Mouse (Mus musculus) C2C12 (cell line): ENCODE results near the gene Csnk2b. TPM values are rescaled to one million over a fixed set of nuclear protein-coding genes. Genes with fewer than 3 reads are reported as not detected.

ENCODE experiments used
- H3K27me3 ChIP-seq: one replicate; pipeline ENCODE4 v1.6.1; 2011; ENCODE audit not compliant: control insufficient read depth, insufficient read depth, insufficient read length
- H3K36me3 ChIP-seq: one replicate; pipeline ENCODE4 v1.6.1; 2011; ENCODE audit not compliant: control insufficient read depth, insufficient read depth
- H3K4me3 ChIP-seq: one replicate; pipeline ENCODE4 v1.5.1; 2011; ENCODE audit warnings: mild to moderate bottlenecking, control low read depth; ENCODE audit not compliant: poor library complexity, insufficient read depth, severe bottlenecking
- H3K79me2 ChIP-seq: one replicate; pipeline ENCODE4 v1.6.1; 2011; ENCODE audit not compliant: control insufficient read depth, insufficient read depth
- H3K79me3 ChIP-seq: one replicate; pipeline ENCODE4 v1.6.1; 2011; ENCODE audit warnings: low read depth, control low read depth
- H3ac ChIP-seq: one replicate; pipeline ENCODE3; 2011; ENCODE audit warnings: low read depth; ENCODE audit not compliant: control insufficient read depth, insufficient read length
- CEBPB ChIP-seq: IDR thresholded peaks from one replicate; pipeline ENCODE4 v1.6.1; 2011; ENCODE audit warnings: low read depth, mild to moderate bottlenecking, control low read depth, moderate library complexity
- CTCF ChIP-seq: IDR thresholded peaks from one replicate; pipeline ENCODE4 v1.5.1; 2011; ENCODE audit not compliant: control insufficient read depth, insufficient read depth, insufficient read length
- FOSL1 ChIP-seq: IDR thresholded peaks from one replicate; pipeline ENCODE4 v1.8.0; 2011; ENCODE audit warnings: mild to moderate bottlenecking, low read length; ENCODE audit not compliant: poor library complexity, insufficient read depth, severe bottlenecking
- MAX ChIP-seq: IDR thresholded peaks from one replicate; pipeline ENCODE4 v1.6.1; 2011; ENCODE audit warnings: mild to moderate bottlenecking, control low read depth
- MYOD1 ChIP-seq: IDR thresholded peaks from one replicate; pipeline ENCODE4 v1.6.1; 2011; ENCODE audit warnings: low read depth; ENCODE audit not compliant: control insufficient read depth, insufficient read length
- MYOG ChIP-seq: IDR thresholded peaks from one replicate; pipeline ENCODE4 v1.6.1; 2011; ENCODE audit not compliant: control insufficient read depth, insufficient read length; ENCODE audit errors: extremely low read depth
- USF1 ChIP-seq: IDR thresholded peaks from one replicate; pipeline ENCODE4 v1.6.1; 2011; ENCODE audit warnings: low read depth, mild to moderate bottlenecking, control low read depth, moderate library complexity
- polyA plus RNA-seq: library from polyadenylated mRNA; unstranded; fragments of >200 nt; fragmentation: generic; extraction: Trizol; gene quantifications from one replicate; pipeline ENCODE4 v1.2.1, GENCODE M21; 2012; ENCODE audit warnings: missing spikeins

The Csnk2b gene
- polyA plus RNA-seq, 1 experiment, result 300 TPM

DNA sequence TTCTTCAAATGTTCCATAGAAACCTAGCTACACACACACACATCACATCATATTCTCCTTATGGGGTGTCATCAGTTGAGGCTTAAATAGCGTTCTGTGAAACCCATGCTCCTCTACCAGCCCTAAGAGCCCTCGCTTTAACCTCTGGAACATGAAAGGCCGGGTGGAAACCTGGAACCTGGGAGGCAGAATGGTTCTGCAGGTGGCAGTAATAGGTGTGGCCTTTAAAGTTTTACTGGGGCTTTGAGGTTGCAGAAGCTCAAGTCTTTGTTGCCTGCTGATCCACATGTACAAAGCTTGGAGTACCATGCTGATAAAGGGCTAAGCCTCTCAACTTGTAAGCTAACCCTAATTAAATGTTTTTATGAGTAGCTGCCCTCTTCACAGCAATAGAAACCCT lies 25.5 kb upstream of the Csnk2b start:
- no peak overlapping the region for H3ac ChIP-seq
- H3K79me3 ChIP-seq, result peaks cover 2% of the 10 kb centered on the region
- peaks cover 94% of the 10 kb centered on the region for H3K36me3 ChIP-seq
- no peak for TF ChIP-seq CTCF
- no peak for TF ChIP-seq MYOD1
- no peak overlapping the region for H3K4me3 ChIP-seq
- H3K27me3 ChIP-seq, result no peaks in the 10 kb centered on the region
- H3K79me2 ChIP-seq, result peaks cover 5% of the 10 kb centered on the region

DNA sequence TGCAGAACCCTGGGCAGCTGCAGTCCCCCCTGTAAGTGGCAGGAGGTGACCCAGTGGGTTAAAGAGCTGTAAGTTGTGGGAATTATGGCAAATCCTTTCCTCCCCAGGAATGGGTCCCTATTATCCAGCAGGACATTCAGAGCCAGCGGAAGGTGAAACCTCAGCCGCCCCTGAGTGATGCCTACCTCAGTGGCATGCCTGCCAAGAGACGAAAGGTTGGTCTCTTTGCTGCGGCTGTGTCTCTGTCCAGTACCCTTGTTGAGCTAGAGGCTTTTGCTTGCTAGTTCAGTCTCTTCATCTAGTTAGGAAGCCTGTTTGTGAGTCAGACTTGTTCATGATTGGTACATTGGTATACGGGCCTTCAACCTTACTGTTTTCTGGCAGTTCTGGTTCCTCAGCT lies 24.3 kb upstream of the Csnk2b start:
- Histone ChIP-seq H3K79me3 (peaks cover 2% of the 10 kb centered on the region), H3K36me3 (peaks cover 94% of the 10 kb centered on the region), H3K27me3 (no peaks in the 10 kb centered on the region), H3K4me3 (no peak overlapping the region), H3K79me2 (no peaks in the 10 kb centered on the region), H3ac (no peak overlapping the region)
- no peak for TF ChIP-seq USF1
- no peak for TF ChIP-seq MAX
- TF ChIP-seq CEBPB, result no peak

- Histone ChIP-seq H3K4me3 (no peak overlapping the region), H3K36me3 (peaks cover 84% of the 10 kb centered on the region), H3ac (no peak overlapping the region), H3K27me3 (no peaks in the 10 kb centered on the region), H3K79me2 (peaks cover 40% of the 10 kb centered on the region), H3K79me3 (peaks cover 33% of the 10 kb centered on the region)
- TF ChIP-seq CTCF, result no peak
- TF ChIP-seq MAX, result no peak
- TF ChIP-seq USF1, result no peak
- no peak for TF ChIP-seq MYOD1
- TF ChIP-seq MYOG, result no peak
- TF ChIP-seq CEBPB, result no peak
- TF ChIP-seq FOSL1, result no peak
Observed at GRCm38 (mm10) chr17:35141971-35142370, 20.1 kb upstream of the Csnk2b start.

DNA sequence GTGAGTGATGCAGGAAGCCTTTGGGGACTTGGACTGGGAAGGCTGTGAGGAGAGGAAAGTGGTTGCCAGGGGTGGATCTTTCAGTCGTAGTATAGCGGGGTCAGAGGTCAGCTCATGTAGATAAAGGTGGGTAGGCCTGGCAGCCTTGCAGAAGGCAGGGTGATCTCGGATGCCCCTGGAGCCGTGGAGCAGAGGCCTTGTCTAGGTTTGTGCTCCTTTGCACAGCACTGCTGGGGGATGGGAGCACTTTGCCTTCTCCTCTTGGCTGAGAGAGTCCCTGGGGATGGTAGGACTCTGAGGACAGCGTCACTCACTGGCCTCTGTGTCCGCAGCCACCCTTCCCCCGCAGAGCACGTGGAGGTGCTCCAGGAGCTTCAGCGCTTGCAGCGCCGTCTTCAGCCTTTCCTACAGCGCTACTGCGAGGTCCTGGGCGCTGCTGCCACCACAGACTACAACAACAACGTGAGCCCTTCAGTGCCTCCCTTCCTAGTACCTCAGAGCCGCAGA lies 18.7 kb upstream of the Csnk2b start:
- Histone ChIP-seq H3ac (no peak overlapping the region), H3K79me2 (peaks cover 54% of the 10 kb centered on the region), H3K4me3 (no peak overlapping the region), H3K27me3 (no peaks in the 10 kb centered on the region), H3K36me3 (peaks cover 69% of the 10 kb centered on the region), H3K79me3 (peaks cover 46% of the 10 kb centered on the region)
- TF ChIP-seq CTCF (no peak), MYOG (no peak)

DNA sequence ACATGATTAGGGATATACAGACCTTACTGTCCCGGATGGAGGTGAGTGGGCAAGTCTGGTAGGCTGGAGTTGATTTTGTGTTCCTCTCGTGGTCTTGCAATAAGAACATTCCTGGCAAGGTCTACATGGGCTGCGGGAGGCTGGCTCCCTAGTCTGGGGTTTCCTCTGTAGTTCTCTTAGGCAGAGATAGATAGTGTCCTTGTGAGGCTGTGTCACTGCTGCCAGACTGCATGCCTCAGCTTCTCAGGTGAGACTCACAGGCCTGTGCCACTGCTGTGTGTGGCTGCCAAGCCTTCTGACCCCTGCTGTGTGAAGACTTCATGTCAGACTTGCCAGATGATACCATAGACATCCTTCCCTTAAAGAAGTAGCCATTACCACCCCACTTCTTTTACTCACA lies 17.4 kb upstream of the Csnk2b start:
- H3K4me3 ChIP-seq, result no peak overlapping the region
- no peak for TF ChIP-seq MYOG
- H3K79me2 ChIP-seq, result peaks cover 56% of the 10 kb centered on the region
- H3K79me3 ChIP-seq, result peaks cover 46% of the 10 kb centered on the region
- H3K27me3 ChIP-seq, result no peaks in the 10 kb centered on the region
- no peak overlapping the region for H3ac ChIP-seq
- peaks cover 57% of the 10 kb centered on the region for H3K36me3 ChIP-seq

- peak overlapping the region; percentile 81 for H3K4me3 ChIP-seq
- H3ac ChIP-seq, result peak overlapping the region; percentile 67
- peaks cover 44% of the 10 kb centered on the region for H3K79me3 ChIP-seq
- peaks cover 22% of the 10 kb centered on the region for H3K36me3 ChIP-seq
- H3K79me2 ChIP-seq, result peaks cover 55% of the 10 kb centered on the region
- TF ChIP-seq USF1 (no peak), FOSL1 (no peak), CTCF (no peak), CEBPB (no peak), MAX (no peak), MYOG (no peak), MYOD1 (no peak)
- no peaks in the 10 kb centered on the region for H3K27me3 ChIP-seq
Observed at GRCm38 (mm10) chr17:35135591-35136320, 13.9 kb upstream of the Csnk2b start.
